ENCODE assay signal across 19 mouse cellular contexts in the genomic region with DNA sequence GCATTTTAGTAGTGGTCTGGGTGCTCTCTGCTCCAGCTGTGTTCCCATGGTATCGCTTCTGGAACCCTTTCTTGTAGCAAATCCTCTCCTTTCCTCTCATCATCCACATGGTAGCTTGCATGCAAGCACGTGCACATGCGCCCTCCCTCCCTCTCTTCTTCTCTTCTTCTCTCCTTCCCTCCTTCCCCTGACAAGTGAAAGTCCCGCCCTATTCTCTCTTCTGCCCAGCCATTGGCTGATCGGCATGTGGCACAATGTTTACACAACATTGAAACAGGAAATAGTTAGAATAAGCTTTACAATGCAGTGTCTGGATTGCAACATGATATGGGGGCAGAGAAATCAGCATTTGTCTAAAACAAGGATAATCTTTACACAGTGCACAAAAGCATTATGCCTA. TPM values are rescaled to one million over a fixed set of nuclear protein-coding genes. Genes with fewer than 3 reads are reported as not detected.
DNase-seq lines count a peak whose midpoint lies in the region; ATAC-seq lines count a peak whose summit lies in the region.
"Had no signal": no experiment of that assay in that cellular context is flagged by ENCODE, and none has a peak within 500 bp of the region (broad histone marks: within the 10 kb centered on the region; RNA-seq: fewer than 3 reads in every experiment).

No protein-coding gene starts in this region.

- peak; percentile 44; the same call in 1 of the 2 replicates for ATAC-seq in liver, embryonic 11.5 days (replicated peaks; ENCODE audit: low FRiP score)
- ATAC-seq in liver, embryonic 12.5 days: no peak
- peak; percentile 75 for ATAC-seq in common myeloid progenitor, adult 5-6 weeks (replicated peaks; ENCODE audit: low read depth, poor library complexity, severe bottlenecking)
- no peak for ATAC-seq in erythroblast, adult 5-6 weeks (replicated peaks; ENCODE audit: low FRiP score, poor library complexity, severe bottlenecking)
- ATAC-seq: forebrain, embryonic 14.5 days had no signal

- no peak overlapping the region for H3K27ac ChIP-seq in liver, embryonic 11.5 days (ENCODE audit: low read depth, low read length)
- H3K27ac ChIP-seq in liver, embryonic 12.5 days: no peak overlapping the region
- H3K27ac ChIP-seq: limb, embryonic 13.5 days; stomach, postnatal 0 days had no signal

- H3K4me2 ChIP-seq in liver, embryonic 11.5 days: peak overlapping the region; percentile 9; the same call in 1 of the 2 replicates
- H3K4me2 ChIP-seq in liver, embryonic 12.5 days: no peak overlapping the region
- H3K4me2 ChIP-seq: heart, embryonic 11.5 days; limb, embryonic 13.5 days had no signal

- H3K9me3 ChIP-seq in liver, embryonic 11.5 days (ENCODE audit: control insufficient read depth, low read length): no peaks in the 10 kb centered on the region
- H3K9me3 ChIP-seq in liver, embryonic 12.5 days (replicated peaks): no peaks in the 10 kb centered on the region
- H3K9me3 ChIP-seq: limb, embryonic 13.5 days had no signal

- no peak overlapping the region for H3K9ac ChIP-seq in liver, embryonic 11.5 days (ENCODE audit: low read depth, low read length)
- no peak overlapping the region for H3K9ac ChIP-seq in liver, embryonic 12.5 days
- H3K9ac ChIP-seq: limb, embryonic 13.5 days had no signal

- 45% methylated on average over 5 of the region's 5 CpGs for WGBS in liver, embryonic 11.5 days
- WGBS in liver, embryonic 12.5 days (ENCODE audit: insufficient replicate concordance): 32% methylated on average over 5 of the region's 5 CpGs

- H3K36me3 ChIP-seq in liver, embryonic 11.5 days (ENCODE audit: control insufficient read depth, insufficient read depth, low read length): no peaks in the 10 kb centered on the region
- no peaks in the 10 kb centered on the region for H3K36me3 ChIP-seq in liver, embryonic 12.5 days
- H3K36me3 ChIP-seq: limb, embryonic 13.5 days had no signal

- no peaks in the 10 kb centered on the region for H3K27me3 ChIP-seq in liver, embryonic 11.5 days (replicated peaks; ENCODE audit: control insufficient read depth, insufficient read depth, low read length)
- H3K27me3 ChIP-seq in liver, embryonic 12.5 days (replicated peaks): peaks cover 32% of the 10 kb centered on the region

- DNase-seq in liver, embryonic 11.5 days (ENCODE audit: low spot score): no peak
- DNase-seq in lung, postnatal 10 days: peak; percentile 44
- no peak for DNase-seq in frontal cortex, postnatal 10 days (ENCODE audit: low spot score in 2 of 2)
- no peak for DNase-seq in retina, embryonic 14.5 days (ENCODE audit: low spot score)
- no peak for DNase-seq in spleen, postnatal 4 days (ENCODE audit: low spot score in 2 of 2)
- DNase-seq: cerebellum, adult 2 months; kidney, adult 18-20 months; thymus, postnatal 36 days had no signal

- H3K4me3 ChIP-seq in liver, embryonic 11.5 days (ENCODE audit: low read depth, low read length): no peak overlapping the region
- H3K4me3 ChIP-seq in liver, embryonic 12.5 days: no peak overlapping the region
- H3K4me3 ChIP-seq: limb, embryonic 13.5 days had no signal

- H3K4me1 ChIP-seq in liver, embryonic 11.5 days (replicated peaks; ENCODE audit: control insufficient read depth, insufficient read depth, low read length): no peaks in the 10 kb centered on the region
- peaks cover 6% of the 10 kb centered on the region for H3K4me1 ChIP-seq in liver, embryonic 12.5 days
- H3K4me1 ChIP-seq: limb, embryonic 13.5 days had no signal

RNA-seq across cellular contexts. Expression of a gene that starts 10.9 kb away (rescaled TPM):
- polyA plus RNA-seq in liver, embryonic 11.5 days (2014; fragmentation: Nextera tagmentation; extraction: Ambion mirVana): not detected in 2 replicates
- polyA plus RNA-seq in liver, embryonic 12.5 days (2016; fragmentation: Nextera tagmentation; extraction: Ambion mirVana): 0.08 TPM in 1 of 2 replicates, not detected in the other
- total RNA-seq in common myeloid progenitor, adult 5-6 weeks (2017): not detected in 2 replicates
- total RNA-seq in erythroblast, adult 5-6 weeks (2015; ENCODE audit: low replicate concordance): not detected in 2 replicates
- total RNA-seq in erythroblast, adult 5-6 weeks (2017; ENCODE audit: low replicate concordance): not detected in 2 replicates
- total RNA-seq: gastrocnemius, adult 8-10 months; hematopoietic stem cell, adult 5-6 weeks; left cerebral cortex, adult 18-20 months had no signal
- polyA plus RNA-seq: C2C12; heart, embryonic 11.5 days; limb, embryonic 13.5 days had no signal

RNA-seq across cellular contexts. Expression of a gene that starts 11.3 kb away (rescaled TPM):
- polyA plus RNA-seq in liver, embryonic 11.5 days (2014; fragmentation: Nextera tagmentation; extraction: Ambion mirVana): 8.7 and 8.9 TPM in 2 replicates
- 7.9 and 8.1 TPM in 2 replicates for polyA plus RNA-seq in liver, embryonic 12.5 days (2016; fragmentation: Nextera tagmentation; extraction: Ambion mirVana)
- total RNA-seq in common myeloid progenitor, adult 5-6 weeks (2017): 6.2 and 8.3 TPM in 2 replicates
- total RNA-seq in erythroblast, adult 5-6 weeks (2015; ENCODE audit: low replicate concordance): 2.1 and 3.8 TPM in 2 replicates
- total RNA-seq in erythroblast, adult 5-6 weeks (2017; ENCODE audit: low replicate concordance): 0.17 and 1.1 TPM in 2 replicates

RNA-seq across cellular contexts. Expression of a gene that starts 14.1 kb away (rescaled TPM):
- 3.4 and 4.3 TPM in 2 replicates for polyA plus RNA-seq in liver, embryonic 11.5 days (2014; fragmentation: Nextera tagmentation; extraction: Ambion mirVana)
- 3.4 and 3.6 TPM in 2 replicates for polyA plus RNA-seq in liver, embryonic 12.5 days (2016; fragmentation: Nextera tagmentation; extraction: Ambion mirVana)
- 1.3 and 1.4 TPM in 2 replicates for total RNA-seq in common myeloid progenitor, adult 5-6 weeks (2017)
- 9.2 TPM in 1 of 2 replicates, not detected in the other for total RNA-seq in erythroblast, adult 5-6 weeks (2015; ENCODE audit: low replicate concordance)
- 0.09 and 0.28 TPM in 2 replicates for total RNA-seq in erythroblast, adult 5-6 weeks (2017; ENCODE audit: low replicate concordance)

RNA-seq across cellular contexts. Expression of a gene that starts 18.7 kb away (rescaled TPM):
- polyA plus RNA-seq in liver, embryonic 11.5 days (2014; fragmentation: Nextera tagmentation; extraction: Ambion mirVana): 36.2 and 39.8 TPM in 2 replicates
- 25.7 and 26.9 TPM in 2 replicates for polyA plus RNA-seq in liver, embryonic 12.5 days (2016; fragmentation: Nextera tagmentation; extraction: Ambion mirVana)
- 26.1 and 28.9 TPM in 2 replicates for total RNA-seq in common myeloid progenitor, adult 5-6 weeks (2017)
- total RNA-seq in erythroblast, adult 5-6 weeks (2015; ENCODE audit: low replicate concordance): 20.2 and 33.6 TPM in 2 replicates
- total RNA-seq in erythroblast, adult 5-6 weeks (2017; ENCODE audit: low replicate concordance): 32.5 and 75.4 TPM in 2 replicates

RNA-seq across cellular contexts. Expression of a gene that starts 33.6 kb away (rescaled TPM):
- polyA plus RNA-seq in liver, embryonic 11.5 days (2014; fragmentation: Nextera tagmentation; extraction: Ambion mirVana): 17.8 and 22.9 TPM in 2 replicates
- polyA plus RNA-seq in liver, embryonic 12.5 days (2016; fragmentation: Nextera tagmentation; extraction: Ambion mirVana): 14.7 and 17.1 TPM in 2 replicates
- total RNA-seq in common myeloid progenitor, adult 5-6 weeks (2017): 16.1 and 21.8 TPM in 2 replicates
- total RNA-seq in erythroblast, adult 5-6 weeks (2015; ENCODE audit: low replicate concordance): 40.9 and 43.5 TPM in 2 replicates
- total RNA-seq in erythroblast, adult 5-6 weeks (2017; ENCODE audit: low replicate concordance): 61.4 and 77.4 TPM in 2 replicates

Comparison
In these comparisons a context has a peak if more than half of its experiments do, and no peak if none do; other contexts are left out.
1. ATAC-seq: peak in liver, embryonic 11.5 days (single experiment) and common myeloid progenitor, adult 5-6 weeks (single experiment); none in liver, embryonic 12.5 days (single experiment) and erythroblast, adult 5-6 weeks (single experiment).